Mouse (Mus musculus): ENCODE measurements around the gene Hexb.

Gene Hexb

DNA sequence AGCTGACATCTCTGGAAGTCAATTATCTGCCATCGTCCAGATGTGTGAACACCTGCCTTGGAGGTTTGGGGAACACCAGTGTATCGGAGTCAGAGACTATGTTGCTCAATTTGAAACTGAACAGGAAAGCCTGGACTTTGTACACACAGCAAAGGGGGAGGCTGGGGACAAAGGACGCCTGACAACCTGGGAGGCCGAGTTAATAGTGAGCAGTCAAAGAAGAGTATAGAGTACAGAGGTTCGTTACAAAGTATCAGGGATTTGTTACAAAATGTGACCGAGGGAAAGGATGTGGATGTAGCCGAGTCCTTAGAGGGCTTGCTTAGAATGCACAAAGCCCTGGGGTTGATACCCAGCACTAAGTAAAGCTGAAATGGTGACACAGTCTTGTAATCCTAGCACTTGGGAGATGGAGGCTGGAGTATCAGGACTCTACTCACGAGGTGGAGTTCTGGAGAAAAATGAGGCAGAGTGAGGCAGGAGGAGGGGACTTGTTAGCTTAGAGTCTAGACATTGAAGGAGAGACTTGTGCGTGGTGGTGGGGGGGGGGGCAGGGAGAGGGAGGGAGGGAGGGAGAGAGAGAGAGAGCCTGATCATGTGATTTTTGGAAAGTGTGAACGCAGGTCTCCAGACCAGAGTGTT is 26.3 kb upstream of the Hexb start:
- no peak for DNase-seq (ENCODE audit: low read depth, low spot score)

DNA sequence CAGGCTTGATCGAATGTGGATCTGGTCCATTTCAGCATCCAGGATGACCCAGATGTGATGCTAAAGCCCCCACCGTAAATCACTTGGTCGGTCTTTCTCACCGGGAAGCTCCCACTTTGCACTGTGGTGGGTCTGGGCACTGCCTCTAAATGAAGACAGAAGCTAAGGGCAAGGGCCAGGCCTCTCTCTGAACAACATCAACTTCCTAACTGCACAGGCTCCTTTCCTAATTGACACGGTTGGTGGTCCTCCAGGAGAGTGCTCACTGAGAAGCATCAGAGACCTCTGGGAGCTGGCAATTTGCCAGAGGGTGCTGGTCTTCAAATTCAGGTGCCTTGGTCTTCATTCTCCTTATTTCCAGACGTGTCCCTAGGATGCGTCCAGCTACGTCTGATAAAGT is 25.7 kb upstream of the Hexb start:
- no peak for DNase-seq (ENCODE audit: low read depth, low spot score)

DNA sequence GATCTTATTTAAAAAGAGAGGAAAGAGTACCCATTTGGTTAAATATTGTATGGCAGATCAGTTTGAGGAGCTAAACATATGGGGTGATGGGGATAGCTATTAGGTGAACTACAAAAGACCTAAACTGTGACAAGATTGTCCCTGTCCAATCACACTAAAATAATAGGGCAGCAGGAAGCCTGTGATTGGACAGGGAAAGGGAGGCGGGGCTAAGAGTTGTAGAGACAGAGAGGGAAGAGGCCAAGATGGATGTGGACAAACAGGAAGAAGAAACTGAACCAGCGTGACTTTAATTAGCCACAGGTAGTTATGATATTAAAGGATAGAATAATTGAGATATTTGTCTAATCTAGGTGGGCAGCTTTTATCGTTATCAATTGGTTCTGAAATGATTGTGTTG is 21.9 kb upstream of the Hexb start:
- DNase-seq (ENCODE audit: low read depth, low spot score), result no peak

DNA sequence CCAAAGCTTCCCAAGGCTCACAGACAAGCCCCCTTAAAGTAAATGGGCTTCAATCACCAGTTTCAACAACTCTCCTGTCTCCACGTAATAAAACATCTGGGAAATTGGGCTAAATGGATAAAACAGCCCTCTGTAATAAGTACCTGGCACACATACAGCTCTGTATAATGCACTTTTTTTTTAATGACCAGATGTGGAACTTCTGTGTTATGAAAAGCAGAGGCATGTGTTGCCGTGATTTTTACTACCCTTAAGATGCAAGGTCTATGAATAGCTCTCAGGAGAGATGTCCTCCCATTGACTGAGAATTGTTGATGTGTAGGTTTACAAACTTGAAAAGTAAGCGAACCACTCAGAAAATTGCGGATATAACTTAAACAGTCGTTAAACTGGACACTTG is 18.0 kb upstream of the Hexb start:
- DNase-seq (ENCODE audit: low read depth, low spot score), result no peak

DNA sequence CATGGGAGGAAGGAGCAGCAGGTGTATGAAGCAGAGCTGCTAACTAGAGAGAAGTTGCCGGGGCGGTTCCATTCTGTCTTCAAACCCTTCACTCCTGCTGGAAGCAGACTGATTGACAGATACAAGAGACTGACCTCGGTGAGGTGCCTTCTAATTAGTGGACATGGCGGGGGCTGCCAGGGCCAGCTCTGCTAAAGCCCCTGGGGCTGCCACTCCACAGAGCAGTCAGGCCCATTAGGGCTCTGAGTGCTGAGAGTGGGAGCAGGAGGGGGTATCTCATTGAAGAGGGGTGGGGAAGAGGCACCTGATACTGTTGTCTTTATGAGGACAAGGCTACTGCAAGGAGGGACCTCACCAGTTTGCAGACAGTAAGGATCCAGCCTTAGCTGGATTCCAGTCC is 17.4 kb upstream of the Hexb start:
- no peak for DNase-seq (ENCODE audit: low read depth, low spot score)

DNA sequence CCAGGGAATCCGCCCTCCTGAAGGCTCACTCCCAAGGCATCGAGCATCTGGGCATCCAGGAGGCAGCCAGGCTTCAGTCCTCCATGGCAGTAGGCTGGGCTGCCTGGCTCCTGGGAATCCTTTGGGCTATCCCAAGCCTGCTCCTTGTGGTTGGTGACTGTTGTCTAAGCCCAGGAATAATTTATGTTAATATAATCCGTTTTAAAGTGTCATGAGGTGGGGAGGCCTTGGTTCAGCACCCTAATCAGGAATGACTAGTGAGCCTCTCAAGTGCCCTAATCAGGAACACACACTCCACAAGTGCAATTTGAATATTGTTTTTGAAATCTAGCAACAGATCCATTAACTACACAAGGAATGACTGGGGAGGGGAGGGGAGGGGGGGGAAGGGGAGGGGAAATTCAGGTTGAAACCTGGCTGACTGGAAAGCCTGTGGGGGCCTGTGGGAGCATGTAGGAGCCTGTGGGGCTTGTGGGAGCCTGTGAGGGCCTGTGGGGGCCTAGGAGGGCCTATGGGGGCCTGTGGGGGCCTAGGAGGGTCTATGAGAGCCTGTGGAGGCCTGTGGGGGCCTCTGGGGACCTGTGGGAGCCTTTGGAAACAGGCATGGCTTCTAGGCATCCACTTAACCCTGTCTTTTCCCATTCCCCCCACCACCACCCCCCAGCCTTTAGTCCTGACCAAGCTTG is 16.6 kb upstream of the Hexb start:
- DNase-seq (ENCODE audit: low read depth, low spot score), result no peak

DNA sequence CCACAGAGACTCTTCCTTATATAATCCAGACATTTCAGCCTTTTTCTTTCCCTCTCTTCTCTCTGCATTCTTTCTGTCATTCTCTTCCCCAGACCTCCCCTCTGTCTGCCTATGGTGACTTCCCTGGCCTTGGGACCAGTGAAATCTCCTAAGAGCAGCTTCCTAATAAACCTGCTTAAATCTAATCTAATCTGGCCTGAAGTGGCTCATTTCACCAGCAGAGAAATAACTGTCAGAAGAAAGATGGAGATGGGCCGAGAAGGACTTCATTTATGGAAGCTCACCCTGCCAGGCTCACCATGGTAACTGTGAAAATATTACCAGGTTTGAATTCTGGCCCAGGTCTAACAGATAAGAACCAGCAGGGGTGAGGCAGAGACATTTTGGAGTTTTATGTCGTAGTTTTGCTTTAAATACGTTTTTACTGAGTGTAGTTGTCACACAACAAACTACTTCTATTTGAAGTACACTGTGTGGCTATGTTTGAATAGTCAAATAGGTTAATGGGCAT is 10.4 kb upstream of the Hexb start:
- no peak for DNase-seq (ENCODE audit: low read depth, low spot score)

DNA sequence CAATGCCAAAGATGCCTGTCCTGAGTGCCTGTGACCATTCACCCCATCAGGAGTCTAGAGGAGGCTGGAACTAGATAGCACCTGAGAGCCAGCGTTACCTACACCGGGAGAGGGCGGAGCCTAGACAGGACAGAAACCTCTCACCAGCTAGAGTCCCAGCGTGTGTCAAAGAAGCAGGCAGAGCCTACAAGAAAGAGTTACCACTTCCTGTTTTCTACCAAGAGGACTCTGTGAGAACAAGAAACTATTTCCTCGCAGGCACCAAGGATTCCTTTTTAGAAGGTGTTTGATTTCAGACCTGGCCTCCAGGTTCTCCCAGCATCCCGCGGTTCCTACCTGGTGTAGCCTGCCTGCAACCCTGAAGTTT is 9.9 kb upstream of the Hexb start:
- DNase-seq (ENCODE audit: low read depth, low spot score), result no peak

DNA sequence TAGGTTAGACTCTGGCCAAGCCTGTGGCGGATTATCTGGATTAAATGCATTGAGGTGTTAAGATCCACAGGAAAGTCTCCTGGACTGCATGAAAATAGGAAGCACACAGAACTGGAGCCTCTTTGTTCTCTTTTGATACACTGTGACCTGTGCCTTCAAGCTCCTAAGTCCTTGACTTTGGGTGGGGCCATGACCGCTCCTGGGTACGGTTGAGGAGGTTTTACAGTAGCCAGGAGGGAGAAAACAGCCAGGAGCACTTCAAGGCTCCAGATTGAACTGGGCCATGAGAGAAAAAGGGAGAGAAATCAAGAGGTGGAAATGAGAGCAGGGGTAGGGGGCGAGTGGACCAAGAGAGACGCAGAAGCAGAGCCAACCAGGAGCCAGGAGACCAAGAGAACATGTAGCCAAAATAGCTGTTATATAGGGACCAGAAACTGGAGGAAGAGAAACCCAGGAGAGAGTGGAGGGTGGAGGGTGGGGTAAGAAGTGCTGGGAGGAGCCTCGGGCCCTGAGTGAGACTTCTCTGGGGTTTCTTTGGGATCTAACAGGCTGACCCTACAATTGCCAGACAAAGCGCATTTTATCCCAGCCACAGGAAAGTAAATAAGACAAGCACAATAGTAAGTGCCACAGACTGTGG is 9.4 kb upstream of the Hexb start:
- DNase-seq (ENCODE audit: low read depth, low spot score), result no peak

DNA sequence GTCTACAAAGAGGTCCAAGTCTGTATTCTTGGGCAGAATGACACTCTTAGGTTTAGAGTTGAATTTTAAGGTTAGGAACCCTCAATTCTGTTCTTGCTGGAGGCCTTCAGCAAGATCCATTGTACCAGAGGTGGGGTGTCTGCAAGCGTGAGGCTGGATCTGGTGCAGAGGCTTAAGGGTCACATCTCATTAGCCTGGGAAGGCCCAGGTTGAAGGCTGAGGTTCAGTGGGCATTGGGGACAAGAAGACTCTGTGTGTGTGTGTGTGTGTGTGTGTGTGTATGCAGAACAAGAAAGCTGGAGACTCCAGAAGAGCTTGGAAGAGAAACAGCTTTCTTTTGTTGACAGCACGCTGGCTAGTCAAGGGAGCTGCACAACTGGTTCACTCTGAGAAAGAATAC is 7.9 kb upstream of the Hexb start:
- DNase-seq (ENCODE audit: low read depth, low spot score), result no peak

DNA sequence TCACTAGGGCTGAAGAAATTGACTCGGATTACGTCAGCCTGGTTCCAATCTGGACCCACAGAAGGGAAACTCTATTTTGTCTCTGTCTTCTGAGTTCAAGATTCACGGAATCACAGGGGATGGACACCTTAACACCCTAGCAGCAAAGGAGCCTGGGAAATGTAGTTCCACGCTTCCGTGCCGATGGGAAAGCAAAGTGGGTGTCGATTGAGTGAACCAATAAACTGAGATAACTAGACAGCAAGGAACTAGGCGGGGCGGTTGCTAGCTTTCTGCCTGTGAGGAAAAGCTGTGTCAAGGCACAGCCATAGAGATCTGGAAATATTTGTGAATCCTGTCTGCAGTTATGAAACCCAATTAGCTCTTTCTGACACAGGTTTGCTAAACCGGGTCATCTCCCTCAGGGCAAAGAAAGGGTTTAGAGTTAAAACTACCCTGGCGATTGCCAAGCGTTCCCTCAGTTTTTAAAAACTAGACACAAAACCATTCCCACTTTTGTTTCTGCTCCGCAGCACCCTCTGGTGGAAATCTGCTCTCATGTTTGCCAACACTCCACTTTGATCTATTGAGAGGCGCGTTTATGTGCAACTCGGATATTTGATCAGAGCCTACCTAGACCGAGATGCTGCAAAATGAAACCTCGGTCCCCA is 7.0 kb upstream of the Hexb start:
- DNase-seq (ENCODE audit: low read depth, low spot score), result peak; percentile 42

DNA sequence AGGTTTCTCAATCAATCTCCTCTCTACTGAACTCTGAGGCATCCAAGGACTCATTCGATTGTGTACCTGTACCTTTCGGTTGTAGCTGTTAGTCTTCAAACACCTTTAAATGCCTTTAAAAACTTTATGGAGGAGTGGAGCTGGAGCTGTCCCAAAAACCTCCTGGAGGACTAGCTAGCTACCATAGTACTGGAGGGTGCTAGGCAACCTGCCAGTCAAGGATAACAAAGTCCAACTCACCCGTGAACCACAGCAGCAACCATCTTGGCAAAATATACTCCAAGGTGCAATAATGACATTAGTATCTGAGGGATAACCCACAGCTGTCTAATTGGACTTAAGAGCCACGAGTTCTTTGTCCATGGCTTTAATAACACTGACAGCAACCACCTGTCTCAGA is 3.7 kb upstream of the Hexb start:
- no peak for DNase-seq (ENCODE audit: low read depth, low spot score)

DNA sequence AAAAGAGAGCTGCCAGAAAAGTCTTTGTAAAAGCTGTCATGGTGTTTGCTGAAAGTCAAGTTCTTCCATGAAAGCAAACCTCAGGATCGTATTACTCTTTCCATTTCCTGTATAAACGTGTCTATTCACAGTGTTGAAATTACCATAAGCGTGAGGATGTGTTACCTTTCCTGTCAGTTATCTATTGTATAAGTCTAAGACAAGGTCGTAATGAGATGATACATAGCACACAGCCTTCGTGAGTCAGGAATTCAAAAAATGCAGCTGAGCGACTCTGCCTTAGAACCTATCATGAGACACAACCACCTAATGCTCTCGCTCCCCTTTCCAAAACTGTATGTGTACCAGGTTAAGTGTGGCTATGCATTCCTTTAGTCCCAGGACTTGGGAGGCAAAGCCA is 2.9 kb upstream of the Hexb start:
- no peak for DNase-seq (ENCODE audit: low read depth, low spot score)

DNA sequence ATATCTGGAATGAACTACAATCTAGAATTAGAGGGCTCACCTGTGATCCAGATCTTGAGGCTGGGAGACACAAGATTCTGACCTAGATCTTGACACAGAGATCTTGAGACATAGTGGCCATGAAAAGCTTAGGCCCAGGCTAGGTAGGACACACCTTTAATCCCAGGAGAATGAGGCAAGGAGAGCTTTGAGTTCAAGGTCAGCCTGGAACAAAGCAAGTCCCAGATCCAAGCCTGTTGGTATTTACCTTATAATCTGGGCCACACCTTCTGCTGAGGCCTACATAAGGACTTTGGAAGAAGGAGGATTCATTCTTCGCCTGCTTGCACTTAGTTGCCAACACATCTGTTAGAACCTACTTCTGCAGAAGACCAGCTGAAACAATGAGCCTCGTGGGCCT is 966 bp upstream of the Hexb start:
- DNase-seq (ENCODE audit: low read depth, low spot score), result no peak

DNA sequence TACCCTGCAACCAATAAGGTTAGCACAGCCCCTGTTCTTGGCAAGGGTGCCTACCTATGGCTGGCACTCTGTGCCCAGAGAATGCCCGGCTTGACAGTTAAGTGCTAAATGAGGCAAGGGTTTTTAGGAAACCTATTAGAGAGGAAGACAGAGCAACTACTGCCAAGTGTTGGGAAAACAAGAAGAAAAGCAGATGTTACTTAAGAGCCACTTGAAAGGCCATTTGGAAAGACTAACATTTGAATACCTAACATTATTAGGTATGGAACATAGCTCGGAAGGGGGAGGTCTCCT is 1.3 kb downstream of the Hexb start:
- DNase-seq (ENCODE audit: low read depth, low spot score), result no peak

DNA sequence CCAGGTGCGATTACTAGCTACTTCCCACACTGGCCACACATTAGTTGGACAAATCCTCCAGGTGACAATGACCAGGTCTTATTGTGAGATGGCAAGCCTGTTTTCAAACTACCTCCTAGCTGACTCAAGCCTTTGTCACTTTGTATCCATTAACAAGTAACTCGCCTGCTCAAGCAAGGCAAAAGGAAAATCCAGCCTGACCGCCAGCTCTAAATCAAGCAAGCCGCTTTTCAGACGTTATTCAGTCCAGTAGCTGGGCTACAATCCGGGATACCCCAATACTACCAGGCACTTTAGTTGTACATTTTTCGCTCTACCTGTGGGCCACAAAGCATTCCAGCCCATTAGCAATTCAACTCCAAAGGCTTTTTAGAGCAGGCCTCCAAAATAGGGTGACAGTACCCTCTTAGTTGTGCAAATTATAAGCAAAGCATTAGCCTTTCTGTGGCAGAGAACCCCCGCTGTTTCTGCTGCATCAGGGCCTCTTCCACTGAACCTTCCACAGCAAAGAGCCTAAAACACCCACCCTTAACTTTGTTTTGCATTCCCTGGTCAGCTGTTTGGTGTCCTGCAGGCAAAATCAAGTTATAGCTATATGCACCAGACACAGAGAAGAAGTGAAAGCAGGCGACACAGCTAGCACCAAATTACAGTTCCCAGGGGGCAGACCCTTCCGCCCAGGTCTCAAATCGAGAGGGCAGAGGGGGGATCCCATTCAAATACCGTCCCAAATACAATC is 1.8 kb downstream of the Hexb start:
- no peak for DNase-seq (ENCODE audit: low read depth, low spot score)

DNA sequence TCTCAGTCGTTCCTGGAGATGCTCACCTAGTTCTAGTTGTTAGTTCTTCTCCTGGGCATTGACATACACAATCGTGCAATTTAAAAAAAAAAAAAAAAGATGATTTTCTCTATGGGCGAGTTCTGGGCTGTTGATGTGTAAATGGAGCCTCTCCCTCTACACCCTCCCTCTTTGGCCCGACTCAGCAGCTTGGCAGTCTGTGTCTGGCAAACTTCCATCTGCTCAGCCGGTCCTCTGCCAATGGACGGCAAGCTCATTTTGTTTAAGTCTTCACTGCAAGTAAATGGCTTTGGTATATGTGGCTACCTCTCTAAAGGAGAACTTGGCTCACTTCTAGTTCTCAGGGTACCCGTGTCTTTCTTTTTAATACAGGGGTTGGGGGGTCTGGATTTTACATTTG is 4.7 kb downstream of the Hexb start:
- DNase-seq (ENCODE audit: low read depth, low spot score), result peak; percentile 64

DNA sequence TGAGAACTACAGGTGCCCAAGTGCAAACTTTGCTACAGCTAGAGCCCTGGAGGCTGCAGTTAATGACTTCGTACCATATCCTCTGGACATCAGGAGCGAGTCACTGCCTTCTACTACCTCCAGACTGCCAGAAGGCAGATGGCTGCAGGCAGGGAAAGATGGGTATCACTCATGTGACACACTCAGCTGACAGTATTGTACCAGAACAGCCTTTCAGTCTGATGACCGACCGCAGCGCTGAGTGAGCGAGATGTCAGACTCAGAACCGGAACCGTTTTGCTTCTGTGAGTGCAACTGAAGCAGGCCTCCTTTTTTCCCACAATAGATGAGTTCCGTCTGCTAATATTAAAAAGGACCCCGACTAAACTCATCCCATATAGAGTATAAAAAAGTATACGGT is 5.5 kb downstream of the Hexb start:
- DNase-seq (ENCODE audit: low read depth, low spot score), result no peak

DNA sequence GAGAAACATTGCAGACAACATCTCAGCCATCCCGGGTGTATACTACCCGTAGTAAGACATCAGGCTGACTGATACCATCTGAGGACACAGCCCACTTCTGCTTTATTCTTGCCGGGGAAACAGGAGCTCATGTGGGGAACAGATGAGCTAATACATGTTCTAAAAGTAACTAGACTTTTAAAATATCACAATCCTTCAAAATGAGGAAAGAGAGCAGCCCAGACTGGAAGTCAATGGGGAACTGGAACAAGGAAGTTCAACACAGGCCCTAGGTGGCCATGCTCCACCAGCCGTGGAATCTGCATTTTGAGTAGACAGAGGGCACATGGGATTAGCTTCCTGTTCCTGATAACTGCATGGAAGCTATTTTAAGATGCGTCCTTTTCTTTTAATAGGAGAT is 10.5 kb downstream of the Hexb start:
- DNase-seq (ENCODE audit: low read depth, low spot score), result no peak

DNA sequence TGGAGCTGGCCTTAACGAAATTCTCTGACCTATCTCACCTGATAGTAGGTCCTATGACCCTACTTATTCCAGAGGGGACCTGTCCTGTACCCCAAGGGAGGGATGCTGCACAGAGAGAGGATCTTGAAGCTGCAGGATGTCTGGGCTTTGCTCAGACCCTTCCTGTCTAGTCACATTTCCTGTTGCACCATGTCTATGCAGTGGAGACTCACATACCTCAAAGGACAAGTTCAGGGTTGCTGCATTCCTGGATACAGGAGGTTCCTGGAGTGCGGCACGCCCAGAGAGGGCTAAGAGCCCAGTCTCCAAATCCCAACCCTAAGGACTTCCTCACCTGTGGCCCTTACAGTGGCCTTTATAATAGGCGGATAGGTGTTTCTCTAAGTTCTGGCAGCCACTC is 11.8 kb downstream of the Hexb start:
- DNase-seq (ENCODE audit: low read depth, low spot score), result no peak

DNA sequence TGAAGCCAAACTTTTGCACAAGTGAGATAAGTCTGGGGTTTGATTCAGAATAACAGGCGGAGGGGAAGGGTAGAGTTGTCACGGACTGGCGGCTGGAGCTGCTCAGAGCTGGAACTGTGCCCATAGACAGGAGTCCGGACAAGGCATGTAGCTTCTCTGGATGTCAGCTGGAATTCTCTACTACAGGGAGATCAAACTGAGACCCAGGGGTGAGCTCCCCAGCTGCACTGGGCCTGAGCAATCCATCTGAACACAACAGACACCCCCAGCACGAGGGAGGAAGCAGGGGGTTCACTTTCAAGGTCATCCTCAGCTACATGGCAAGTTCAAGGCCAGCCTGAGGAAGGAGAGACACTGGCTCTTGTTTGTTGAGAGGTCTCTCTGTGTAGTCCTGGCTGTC is 13.5 kb downstream of the Hexb start:
- DNase-seq (ENCODE audit: low read depth, low spot score), result no peak

DNA sequence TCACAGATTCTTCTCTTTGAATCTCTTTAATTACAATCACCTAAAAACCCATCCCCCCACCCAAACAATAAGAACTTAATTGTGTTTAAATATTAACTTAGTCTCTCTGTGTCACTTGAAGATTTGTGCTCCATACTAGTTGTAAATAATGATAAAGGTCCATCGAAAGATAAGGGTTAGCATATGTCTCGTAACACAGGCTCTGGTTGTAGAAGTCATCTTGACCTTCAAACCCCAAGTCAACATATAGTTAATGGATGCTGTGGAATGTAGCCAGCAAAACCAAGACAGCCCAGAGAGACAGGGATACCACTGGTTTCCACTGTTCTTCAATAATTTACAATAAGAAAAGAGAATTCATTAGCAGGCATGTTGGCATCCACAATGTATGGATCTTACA is 14.0 kb downstream of the Hexb start:
- DNase-seq (ENCODE audit: low read depth, low spot score), result no peak

Data from brain, embryonic 18.5 days (tissue).